Mouse (Mus musculus) testis, adult 2 months (tissue): ENCODE results near the gene Zbtb4. TPM values are rescaled to one million over a fixed set of nuclear protein-coding genes. Genes with fewer than 3 reads are reported as not detected.

ENCODE experiments used
- H3K27ac ChIP-seq: fragments of 200-500 bp; 2 replicates; pipeline ENCODE4 v1.5.1; 2012; ENCODE audit warnings: low read depth, low read length; ENCODE audit not compliant: control insufficient read depth, insufficient read depth
- H3K27me3 ChIP-seq: fragments of 200-500 bp; 2 replicates; pipeline ENCODE4 v1.6.1; 2012; ENCODE audit warnings: mild to moderate bottlenecking, low read length, moderate library complexity; ENCODE audit not compliant: control insufficient read depth, insufficient read depth
- H3K36me3 ChIP-seq: fragments of 200-500 bp; 2 replicates; pipeline ENCODE4 v1.6.1; 2012; ENCODE audit warnings: mild to moderate bottlenecking, low read length; ENCODE audit not compliant: control insufficient read depth, insufficient read depth
- H3K4me1 ChIP-seq: fragments of 200-500 bp; 2 replicates; pipeline ENCODE4 v1.6.1; 2012; ENCODE audit warnings: low read length; ENCODE audit not compliant: control insufficient read depth, insufficient read depth
- H3K4me3 ChIP-seq: fragments of 200-500 bp; 2 replicates; pipeline ENCODE4 v1.5.1; 2012; ENCODE audit warnings: low read depth, mild to moderate bottlenecking, low read length, moderate library complexity, mixed read lengths; ENCODE audit not compliant: control insufficient read depth
- CTCF ChIP-seq: fragments of 200-500 bp; IDR thresholded peaks from 2 replicates; pipeline ENCODE4 v1.5.1; 2012; ENCODE audit warnings: low read depth, mild to moderate bottlenecking, inconsistent platforms, low read length, moderate library complexity; ENCODE audit not compliant: control insufficient read depth, insufficient read depth, insufficient replicate concordance
- POLR2A ChIP-seq: fragments of 200-500 bp; IDR thresholded peaks from 2 replicates; pipeline ENCODE4 v1.6.1; 2012; ENCODE audit warnings: low read depth, mild to moderate bottlenecking, inconsistent platforms, low read length, moderate library complexity; ENCODE audit not compliant: control insufficient read depth
- polyA plus RNA-seq: library from polyadenylated mRNA; depleted of rRNA; stranded (reverse); fragments of >200 nt; gene quantifications from 2 replicates; pipeline ENCODE4 v1.2.3, GENCODE M21; 2012

Gene Zbtb4
- polyA plus RNA-seq, 1 experiment = 6.0 TPM

DNA sequence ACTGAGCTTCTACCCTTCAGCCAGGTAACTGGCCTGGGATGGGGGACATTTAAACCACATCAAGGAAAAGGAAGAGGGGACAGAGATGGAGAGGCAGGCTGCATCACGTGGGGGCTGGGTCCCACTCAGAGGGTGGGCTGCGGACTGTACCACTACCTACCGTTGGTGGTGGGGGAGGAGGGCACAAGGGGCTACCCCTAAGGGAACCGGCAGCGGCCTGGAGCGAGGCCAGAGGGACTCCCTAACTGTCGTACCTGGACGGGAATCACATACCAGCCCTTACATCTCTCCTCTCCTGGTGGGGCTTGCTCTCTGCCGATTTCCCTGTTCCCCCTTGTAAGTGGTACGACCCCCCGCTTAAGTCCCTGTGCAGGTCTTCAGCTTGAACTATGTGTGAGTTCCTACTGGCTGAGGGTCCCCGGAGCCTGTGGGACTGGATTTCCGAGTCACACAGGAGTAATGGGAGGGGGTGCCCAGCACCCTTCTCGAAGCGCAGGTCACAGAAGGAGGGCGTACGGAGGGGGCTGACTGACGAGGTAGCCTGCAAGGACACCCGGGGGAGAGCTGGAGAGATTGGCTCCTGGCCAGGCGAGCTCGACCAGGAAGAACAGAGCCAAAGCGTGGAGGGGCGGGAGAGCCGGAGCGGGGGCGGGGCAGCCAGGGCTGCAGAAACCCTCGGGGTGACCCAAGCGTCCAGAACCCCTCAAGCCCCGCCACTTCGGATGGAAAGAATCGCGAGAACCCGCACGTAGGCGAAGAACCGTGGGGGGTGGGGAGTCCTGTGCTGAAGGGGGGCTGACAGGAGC is 34.9 kb downstream of the Zbtb4 start:
- H3K27ac ChIP-seq = no peak overlapping the region
- no peaks in the 10 kb centered on the region for H3K36me3 ChIP-seq
- H3K27me3 ChIP-seq = no peaks in the 10 kb centered on the region
- H3K4me3 ChIP-seq = peak overlapping the region; percentile 86
- TF ChIP-seq CTCF = no peak
- no peak for TF ChIP-seq POLR2A
- peaks cover 47% of the 10 kb centered on the region for H3K4me1 ChIP-seq

DNA sequence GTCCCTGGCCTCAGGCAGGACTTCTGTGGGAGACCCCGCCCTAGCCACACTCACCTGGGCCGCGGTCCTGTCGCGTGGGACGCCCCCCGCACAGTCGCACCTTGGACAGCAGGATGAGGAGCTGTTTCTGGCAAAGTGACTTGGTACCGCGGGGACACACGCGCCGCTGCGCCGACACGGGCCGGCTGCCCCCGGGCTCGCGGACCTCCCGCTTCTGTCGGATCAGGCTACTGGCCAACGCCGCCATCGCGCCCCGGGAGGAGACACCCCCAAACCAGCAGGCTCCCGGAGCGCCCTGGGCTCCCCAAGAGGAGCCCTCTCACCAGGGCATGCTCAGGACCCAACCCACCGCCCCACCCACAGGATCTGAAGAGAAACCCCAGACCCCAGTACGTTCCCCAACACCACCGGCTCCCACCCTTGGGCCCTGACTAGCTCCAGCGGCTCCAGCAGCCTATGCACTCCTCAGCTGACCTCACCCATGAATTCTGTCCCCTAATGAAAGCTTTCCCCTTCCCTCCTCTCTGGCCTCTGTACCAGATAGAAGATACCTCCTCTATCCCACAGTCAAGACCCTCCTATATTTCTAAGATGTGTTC is 35.8 kb downstream of the Zbtb4 start, which contains the start of gene Fgf11:
Fgf11 (minus strand) TSS at position 479 of the 599 bp plus-strand sequence.
- Histone ChIP-seq H3K36me3 (no peaks in the 10 kb centered on the region), H3K4me1 (peaks cover 46% of the 10 kb centered on the region), H3K4me3 (peak within 1 kb of the TSS; percentile 86), H3K27ac (no peak within 1 kb of the TSS), H3K27me3 (no peaks in the 10 kb centered on the region)
- TF ChIP-seq POLR2A (no peak), CTCF (no peak)

DNA sequence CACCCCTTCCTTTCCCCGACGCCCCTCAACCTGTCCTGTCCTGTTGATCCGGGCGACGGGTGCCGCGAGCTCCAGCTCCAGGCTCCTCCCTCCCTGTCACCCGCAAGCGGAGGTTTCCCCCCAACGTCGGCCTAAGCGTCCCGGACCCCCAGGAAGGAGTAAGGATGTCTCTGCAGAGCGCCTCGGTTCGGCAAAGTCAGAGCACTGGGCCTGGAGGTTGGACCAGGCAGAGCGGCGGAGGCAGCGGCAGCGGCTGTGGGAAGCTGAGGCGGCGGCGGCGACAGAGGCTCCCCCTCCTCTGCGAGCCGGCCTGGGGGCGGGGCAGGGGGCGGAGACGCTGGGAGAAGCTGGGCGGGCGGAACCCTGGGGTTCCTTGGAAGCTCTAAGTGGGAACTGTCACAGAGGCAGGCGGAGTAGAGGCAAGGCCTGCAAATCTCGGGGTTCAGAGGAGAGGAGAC is 37.0 kb downstream of the Zbtb4 start:
- Histone ChIP-seq H3K4me1 (peaks cover 46% of the 10 kb centered on the region), H3K27me3 (no peaks in the 10 kb centered on the region), H3K27ac (no peak overlapping the region)

DNA sequence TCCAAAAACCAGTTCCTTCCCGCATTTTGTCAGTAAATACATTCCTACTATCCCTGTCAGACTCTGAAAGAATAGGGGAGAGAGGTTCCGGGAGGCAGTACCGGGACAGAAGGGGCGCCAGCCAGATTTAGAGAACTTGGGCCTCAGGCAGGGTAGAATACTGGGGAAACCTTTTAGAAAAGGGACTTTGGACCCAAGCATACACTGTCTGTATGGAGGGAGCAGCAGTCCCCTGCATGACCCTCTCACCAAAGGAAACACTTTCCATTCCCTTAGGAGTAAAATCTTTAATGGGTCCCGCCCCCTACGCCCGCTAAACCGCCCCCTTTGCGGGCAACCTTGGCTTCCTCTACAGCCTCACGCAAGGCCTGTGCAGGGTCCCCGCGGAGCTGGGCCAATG is 37.6 kb downstream of the Zbtb4 start:
- H3K27ac ChIP-seq = no peak overlapping the region
- no peaks in the 10 kb centered on the region for H3K27me3 ChIP-seq
- H3K4me3 ChIP-seq = peak overlapping the region; percentile 86
- peaks cover 46% of the 10 kb centered on the region for H3K4me1 ChIP-seq
- TF ChIP-seq POLR2A = no peak
- no peak for TF ChIP-seq CTCF
- no peaks in the 10 kb centered on the region for H3K36me3 ChIP-seq

More for the DNA sequence above, 37.0 kb downstream of the Zbtb4 start:
- Histone ChIP-seq H3K36me3 (no peaks in the 10 kb centered on the region), H3K4me3 (peak overlapping the region; percentile 86)
- TF ChIP-seq POLR2A (no peak), CTCF (no peak)

DNA sequence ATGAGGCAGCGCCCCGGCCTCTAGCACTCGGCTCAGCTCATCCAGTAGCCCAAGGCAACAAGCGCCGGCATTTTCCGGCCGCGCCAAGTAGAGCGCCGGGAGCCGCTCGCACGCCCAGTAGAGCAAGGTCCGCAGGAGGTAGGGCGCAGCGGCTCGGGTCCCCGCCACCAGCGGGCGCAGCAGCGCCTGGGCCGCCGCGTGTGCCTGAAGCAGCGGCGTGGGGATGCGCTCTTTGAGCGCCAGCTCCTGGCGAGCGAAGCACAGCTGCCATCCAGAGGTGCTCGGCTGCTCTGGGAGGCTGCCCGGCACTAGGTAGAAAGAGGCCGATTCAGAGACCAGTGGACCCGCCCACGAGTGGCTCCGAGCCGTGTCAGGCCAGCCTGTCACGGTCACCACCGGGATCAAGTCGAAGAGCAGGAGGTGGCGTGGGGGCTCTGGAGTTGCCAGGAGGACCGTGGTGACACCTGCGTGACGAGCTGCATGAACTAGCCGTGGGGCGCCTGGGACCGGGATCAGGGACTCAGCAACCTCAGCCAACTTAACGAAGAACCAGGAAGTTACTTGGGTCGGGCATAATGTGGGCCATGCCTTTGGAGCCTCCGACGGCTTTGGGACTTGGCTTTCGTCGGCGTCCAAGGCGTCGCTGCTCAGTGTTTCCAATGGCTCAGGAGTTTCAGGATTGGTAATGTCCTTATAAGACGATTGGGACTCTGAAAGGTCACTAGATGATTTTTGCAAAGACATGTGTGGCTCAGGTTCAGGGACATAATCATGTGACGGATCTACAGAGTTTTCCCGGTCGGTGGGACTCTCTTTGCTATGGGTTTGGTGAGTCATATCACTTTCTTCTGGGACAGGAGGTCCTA is 38.3 kb downstream of the Zbtb4 start:
- no peak overlapping the region for H3K27ac ChIP-seq
- TF ChIP-seq CTCF = no peak
- TF ChIP-seq POLR2A = 0 out of 2 replicates have a peak, but pooled peaks have one; percentile 20
- H3K4me3 ChIP-seq = peak overlapping the region; percentile 35
- peaks cover 46% of the 10 kb centered on the region for H3K4me1 ChIP-seq
- H3K27me3 ChIP-seq = no peaks in the 10 kb centered on the region
- no peaks in the 10 kb centered on the region for H3K36me3 ChIP-seq

DNA sequence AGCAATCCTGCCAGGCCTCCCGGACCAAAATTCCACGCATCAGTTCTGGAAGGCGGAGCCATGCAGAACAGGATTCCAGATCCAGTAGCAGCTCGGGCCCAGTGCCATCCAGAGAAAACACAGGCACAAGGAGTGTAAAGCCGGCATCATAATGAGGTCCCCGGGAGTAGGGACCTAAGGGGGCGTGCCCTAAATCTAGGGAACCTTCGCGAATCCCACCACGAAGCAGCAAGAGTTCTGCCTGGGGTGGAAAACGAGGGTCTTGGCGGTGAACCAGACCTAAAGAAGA is 38.9 kb downstream of the Zbtb4 start:
- TF ChIP-seq POLR2A = no peak
- TF ChIP-seq CTCF = no peak
- no peak overlapping the region for H3K27ac ChIP-seq
- H3K36me3 ChIP-seq = no peaks in the 10 kb centered on the region
- H3K4me3 ChIP-seq = peak overlapping the region; percentile 19; the same call in 1 of the 2 replicates
- H3K4me1 ChIP-seq = peaks cover 46% of the 10 kb centered on the region
- no peaks in the 10 kb centered on the region for H3K27me3 ChIP-seq
